Mouse (Mus musculus) v-Abl transformed pro-B cells (cell line): Measurements from ENCODE around the gene Neto2.
"Not testable (repeated sequence)": the region's sequence is repeated elsewhere in the genome, so short reads cannot be mapped to it uniquely, and the experiment has no call there.

ENCODE experiments used
- in situ Hi-C, 2 experiments: fragments of 400-800 bp; cut with MboI; formaldehyde crosslinking; loops; one replicate each; pipeline ENCODE4 v1.15.1; 2025; ENCODE audit not compliant: unreplicated experiment in 2 of 2

Neto2 gene

GRCm38 (mm10) chr8:85700751-85701351, at the start of gene Neto2:
Neto2 (minus strand) TSS chr8:85700924.
- in situ Hi-C loops, result loop anchor here in 1 of 2 experiments (5.0 to 10.0 kb wide), 2 partner anchors 351 to 664 kb away; no protein-coding TSS in a partner anchor

DNA sequence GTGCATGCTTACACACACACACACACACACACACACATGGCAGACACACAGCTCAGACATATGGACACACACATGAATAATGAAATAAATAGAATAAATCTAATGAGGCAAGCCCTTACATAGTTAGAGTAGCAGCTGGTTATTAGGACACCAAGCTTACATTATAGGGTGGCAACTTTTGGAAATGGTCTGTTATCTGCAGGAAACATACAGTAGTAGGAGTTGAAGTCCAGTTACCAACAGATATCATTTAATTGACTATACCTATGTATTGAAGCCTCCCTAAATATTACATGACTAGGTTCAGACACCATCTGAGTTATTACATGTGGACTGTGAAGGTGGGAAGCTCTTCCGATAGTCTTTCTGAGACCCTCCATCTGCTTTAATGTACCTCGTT, 44.3 kb upstream of the Neto2 start:
- in situ Hi-C loops, result no loop called here

- in situ Hi-C loops, result no loop called here
Measured at GRCm38 (mm10) chr8:85730545-85730944, 29.8 kb upstream of the Neto2 start.

DNA sequence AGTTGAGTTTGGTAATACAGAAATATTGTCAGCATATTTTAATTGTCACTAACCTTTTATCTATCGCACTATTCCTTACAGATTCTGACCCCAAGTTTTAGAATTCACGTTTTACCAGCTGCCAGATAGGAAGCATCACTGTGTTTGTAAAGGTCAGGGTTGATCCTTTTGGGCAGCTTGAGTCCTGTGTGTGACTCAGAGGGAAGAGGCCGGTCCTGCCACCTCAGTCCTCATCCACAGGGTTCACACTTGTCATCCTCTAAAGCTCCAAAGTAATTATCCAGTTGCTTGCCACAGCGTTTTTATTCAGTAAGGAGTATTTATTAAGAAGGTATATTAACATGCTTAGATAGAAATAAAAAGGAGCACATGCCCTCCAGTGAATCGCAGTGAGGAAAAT, 16.5 kb upstream of the Neto2 start:
- in situ Hi-C loops, result no loop called here

DNA sequence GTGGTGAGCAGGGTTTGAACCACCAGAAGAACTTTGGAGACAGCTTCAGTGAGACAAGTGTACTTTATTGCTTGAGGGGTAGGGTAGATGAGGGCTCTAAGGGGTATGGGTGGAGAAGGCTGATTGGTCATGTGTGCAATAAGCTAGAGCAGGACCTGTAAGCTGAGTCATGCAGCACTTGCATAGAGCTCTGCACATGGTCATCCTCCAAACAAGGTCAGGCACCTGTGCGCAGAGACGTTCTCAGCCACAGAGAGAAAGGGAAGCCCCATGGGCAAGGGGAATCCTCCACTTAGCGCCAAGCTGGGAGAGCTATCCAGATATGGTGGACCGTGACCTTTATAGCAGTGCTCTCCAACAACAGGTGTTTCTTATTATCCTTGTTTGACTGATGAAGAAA, 16.0 kb upstream of the Neto2 start:
- in situ Hi-C loops, result no loop called here

GRCm38 (mm10) chr8:85706988-85707387, 6.3 kb upstream of the Neto2 start:
- in situ Hi-C loops, result loop anchor here in 1 of 2 experiments (10.0 kb wide), 1 partner anchor 658 kb away; no protein-coding TSS in a partner anchor

GRCm38 (mm10) chr8:85700101-85700750, 498 bp downstream of the Neto2 start:
- in situ Hi-C loops, result loop anchor here in 1 of 2 experiments (5.0 to 10.0 kb wide), 2 partner anchors 352 to 665 kb away; no protein-coding TSS in a partner anchor

GRCm38 (mm10) chr8:85699051-85699450, 1.7 kb downstream of the Neto2 start:
- in situ Hi-C loops, result loop anchor here (5.0 to 25.0 kb wide), 3 partner anchors 663 to 1208 kb away; partner anchors contain the start of gene Abcc12 (in 2 of the 2)

- in situ Hi-C loops, result loop anchor here (5.0 to 25.0 kb wide), 4 partner anchors 208 to 1870 kb away; partner anchors contain the start of genes Gm49661 (in 1 of the 2), Prdx2 (in 1 of the 2) and Rnaseh2a (in 1 of the 2)
Measured at GRCm38 (mm10) chr8:85665146-85665545, 35.6 kb downstream of the Neto2 start.

- in situ Hi-C loops, result loop anchor here (5.0 to 25.0 kb wide), 4 partner anchors 700 to 1873 kb away; partner anchors contain the start of genes Gm49661 (in 1 of the 2), Prdx2 (in 1 of the 2) and Rnaseh2a (in 1 of the 2)
Measured at GRCm38 (mm10) chr8:85661995-85662394, 38.7 kb downstream of the Neto2 start.

DNA sequence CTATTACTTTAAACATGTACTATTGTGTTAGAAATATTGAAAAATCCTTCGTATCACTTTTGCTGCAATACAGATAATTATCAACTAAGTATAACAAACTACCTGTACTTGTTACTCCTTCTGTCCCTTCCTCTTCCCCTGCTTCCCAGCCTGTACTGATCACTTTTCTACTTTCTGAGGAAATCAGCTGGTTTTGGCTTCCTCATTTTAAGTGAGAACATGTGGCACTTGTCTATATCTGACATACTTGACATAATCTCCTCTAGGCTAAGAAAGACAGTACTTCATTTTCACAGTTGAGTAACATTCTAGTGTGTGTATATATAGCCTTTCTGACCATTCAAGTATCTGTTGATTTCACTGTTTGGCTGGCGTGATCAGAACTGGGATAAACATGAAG, 49.5 kb downstream of the Neto2 start:
- in situ Hi-C loops, result loop anchor here in 1 of 2 experiments (25.0 kb wide), 1 partner anchor 689 kb away; the partner anchor contains the start of genes Gm49661, Prdx2 and Rnaseh2a

- in situ Hi-C loops, result no loop called here
Measured at GRCm38 (mm10) chr8:85648553-85648952, 52.2 kb downstream of the Neto2 start.

DNA sequence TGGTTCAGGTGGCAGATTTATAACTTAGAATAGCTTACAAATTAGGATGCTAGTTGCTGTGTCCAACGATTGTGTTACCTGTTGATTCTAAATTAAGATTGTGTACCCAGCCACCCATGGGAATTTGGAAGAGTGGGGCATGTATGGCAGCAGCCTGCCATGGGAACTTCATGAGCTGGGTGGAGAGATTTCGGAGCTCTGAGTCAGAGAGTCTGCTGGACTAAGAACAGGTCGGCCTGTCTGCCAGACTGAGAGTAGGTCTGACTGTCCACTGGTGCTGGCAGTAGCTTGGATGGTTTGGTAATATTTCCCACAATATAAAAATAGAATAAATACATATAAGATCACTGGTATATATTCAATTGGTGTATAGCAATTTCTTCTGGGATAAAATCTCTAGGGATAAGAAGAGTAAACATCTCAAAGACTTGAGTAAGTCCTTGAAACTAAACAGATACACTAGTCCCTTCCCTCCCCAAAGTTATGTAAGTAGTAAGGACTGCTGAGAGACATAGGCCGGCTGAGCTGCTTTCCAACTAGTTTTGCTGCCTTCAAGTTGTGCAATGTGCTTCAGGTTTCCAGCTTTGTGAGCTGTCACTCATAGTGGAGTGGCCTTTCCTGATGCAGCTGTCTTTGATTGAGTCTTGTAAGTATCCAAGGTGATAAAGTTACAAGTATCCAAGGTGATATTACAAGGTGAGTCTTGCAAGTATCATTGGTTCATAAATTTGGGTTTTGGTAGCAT, 55.6 kb downstream of the Neto2 start:
- in situ Hi-C loops, result no loop called here

- in situ Hi-C loops, result no loop called here
Measured at GRCm38 (mm10) chr8:85624450-85624849, 76.3 kb downstream of the Neto2 start.

GRCm38 (mm10) chr8:85623246-85623645, 77.5 kb downstream of the Neto2 start:
- in situ Hi-C loops, result no loop called here

DNA sequence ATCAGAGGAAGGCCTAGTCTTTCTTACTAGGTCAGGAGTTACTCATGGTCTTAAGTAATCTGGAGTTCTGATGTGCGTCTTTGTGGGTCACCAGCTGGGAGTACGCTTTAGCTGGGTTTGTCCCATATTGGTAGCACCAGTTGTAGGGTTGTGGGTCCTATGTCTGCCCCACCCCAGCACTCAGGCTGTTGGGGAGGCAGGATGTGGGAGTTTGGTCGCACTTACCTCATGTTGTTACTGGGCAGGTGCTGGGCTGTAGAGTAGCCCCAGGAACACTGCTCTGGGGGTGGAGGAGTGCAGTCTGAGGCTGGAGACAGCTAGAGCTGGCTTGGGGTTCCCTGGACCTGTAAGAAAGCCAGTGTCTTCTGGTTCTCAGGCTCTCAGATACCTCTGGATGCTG, 81.9 kb downstream of the Neto2 start:
- in situ Hi-C loops, result no loop called here

DNA sequence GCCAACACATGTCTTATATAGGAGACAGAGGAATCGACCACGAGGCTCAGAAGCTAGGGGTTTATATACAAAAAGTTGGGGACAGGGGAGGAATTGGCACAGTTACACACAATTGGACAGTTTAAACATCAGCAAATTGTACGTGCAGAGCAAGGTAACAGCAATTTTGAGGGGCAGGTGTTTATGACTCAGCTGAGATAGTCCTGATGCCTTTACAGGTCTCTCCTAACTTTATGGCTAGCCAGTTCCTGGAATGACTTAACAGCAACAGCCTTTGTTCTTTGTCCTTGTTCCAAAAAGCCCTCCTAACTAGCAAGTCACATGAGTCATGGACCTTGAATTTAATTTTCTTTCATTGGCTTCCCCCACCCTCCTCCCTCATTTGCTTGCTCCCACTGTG, 83.6 kb downstream of the Neto2 start:
- in situ Hi-C loops, result not testable (repeated sequence)

DNA sequence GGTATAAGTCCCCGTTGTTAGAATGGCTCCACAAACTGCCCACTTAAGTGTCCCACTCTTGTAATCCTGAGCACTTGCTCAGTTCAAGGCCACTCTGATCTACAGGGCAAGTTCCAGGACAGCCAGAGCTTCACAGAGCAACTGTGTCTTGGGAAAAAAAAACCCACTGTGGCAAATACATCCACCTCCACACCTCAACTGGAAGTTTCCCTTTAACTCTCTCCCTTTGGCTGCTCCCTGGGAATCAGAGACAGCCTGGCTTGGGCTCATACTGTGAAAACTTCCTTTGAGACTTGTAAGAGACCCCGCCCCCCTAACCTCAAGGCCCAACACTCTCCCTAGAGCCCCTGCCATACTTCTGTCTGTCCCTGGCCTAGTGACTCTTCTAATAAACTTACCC, 91.9 kb downstream of the Neto2 start:
- in situ Hi-C loops, result no loop called here

- in situ Hi-C loops, result no loop called here
Measured at GRCm38 (mm10) chr8:85607804-85608203, 92.9 kb downstream of the Neto2 start.

GRCm38 (mm10) chr8:85606974-85607373, 93.8 kb downstream of the Neto2 start:
- in situ Hi-C loops, result no loop called here

- in situ Hi-C loops, result no loop called here
Measured at GRCm38 (mm10) chr8:85606561-85606960, 94.2 kb downstream of the Neto2 start.
